Mouse (Mus musculus): ENCODE data around the gene Gm10322. TPM values are rescaled to one million over a fixed set of nuclear protein-coding genes. Genes with fewer than 3 reads are reported as not detected.

The Gm10322 gene
- total and polyA plus RNA-seq, 2 experiments from 2014 or later: not detected

DNA sequence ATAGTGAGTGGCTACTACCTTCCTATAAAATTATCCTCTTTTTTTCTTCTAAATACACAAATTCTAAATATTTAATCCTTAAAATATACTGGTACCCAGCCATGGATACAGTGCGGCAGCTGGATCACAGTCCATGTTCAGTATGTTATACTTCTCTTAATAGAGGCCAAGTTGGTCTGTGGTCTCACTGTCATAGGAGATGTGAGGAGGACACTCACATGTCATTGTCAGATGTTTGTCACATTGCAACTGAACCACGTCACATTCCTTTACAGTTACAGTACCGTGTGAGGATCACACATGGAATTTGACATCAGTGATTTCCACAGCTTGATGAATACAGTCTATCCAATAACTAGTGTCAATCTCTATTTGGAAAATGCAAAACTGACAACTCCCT lies 36.2 kb upstream of the Gm10322 start:
- ATAC-seq (ENCODE audit: insufficient read depth, low read depth): no peak
- H3K4me2 ChIP-seq (ENCODE audit: low read depth, low read length): no peak overlapping the region
- H3K36me3 ChIP-seq (replicated peaks; ENCODE audit: control insufficient read depth, insufficient read depth, low read length): 0 out of 2 replicates have a peak, but pooled peaks cover 6% of the 10 kb centered on the region
- no peak overlapping the region for H3K9ac ChIP-seq (replicated peaks; ENCODE audit: low read depth, low read length)
- no peaks in the 10 kb centered on the region for H3K27me3 ChIP-seq (ENCODE audit: control insufficient read depth, insufficient read depth, low read length)
- no peak for DNase-seq (ENCODE audit: low spot score)
- WGBS: 84% methylated on average over 3 of the region's 3 CpGs
- no peak overlapping the region for H3K27ac ChIP-seq (ENCODE audit: low read depth)
- TF ChIP-seq EP300 (IDR thresholded peaks at IDR 0.05; ENCODE audit: low read depth): no peak
- TF ChIP-seq CTCF (IDR thresholded peaks at IDR 0.05; ENCODE audit: low read depth): no peak
- H3K9me3 ChIP-seq (replicated peaks; ENCODE audit: control insufficient read depth, low read length): no peaks in the 10 kb centered on the region
- no peaks in the 10 kb centered on the region; the same call in 1 of the 2 replicates for H3K4me1 ChIP-seq (ENCODE audit: control insufficient read depth, insufficient read depth)
- no peak overlapping the region for H3K4me3 ChIP-seq (ENCODE audit: low read depth, low read length)

DNA sequence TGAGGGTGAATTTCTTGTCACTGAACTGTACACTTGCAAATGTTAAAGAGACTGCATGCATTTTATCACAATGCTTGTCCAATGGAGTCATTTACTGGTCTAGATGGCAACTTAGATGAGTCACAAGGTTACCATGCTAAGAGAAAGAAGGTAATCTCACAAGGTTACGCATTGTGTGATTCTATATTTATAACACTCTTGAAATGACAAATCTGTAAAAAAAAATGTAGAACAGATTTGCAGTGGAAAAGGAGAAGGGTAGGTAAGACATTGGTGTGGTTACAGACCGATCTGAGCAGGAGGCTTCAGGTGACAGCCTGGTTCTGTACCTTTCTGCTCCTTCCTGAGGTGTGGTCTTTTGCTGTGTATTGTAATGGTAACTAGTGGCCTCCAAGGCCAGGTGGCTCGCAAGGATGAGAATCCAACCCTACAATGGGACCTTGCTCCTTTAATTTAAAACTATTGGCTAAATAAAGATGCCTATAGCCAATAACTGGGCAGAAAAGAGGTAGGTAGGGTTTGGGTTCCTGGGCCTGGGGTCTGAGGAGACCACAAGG lies 35.2 kb upstream of the Gm10322 start:
- Histone ChIP-seq H3K9ac (replicated peaks; ENCODE audit: low read depth, low read length) (no peak overlapping the region), H3K27me3 (ENCODE audit: control insufficient read depth, insufficient read depth, low read length) (no peaks in the 10 kb centered on the region), H3K4me3 (ENCODE audit: low read depth, low read length) (no peak overlapping the region), H3K4me1 (ENCODE audit: control insufficient read depth, insufficient read depth) (no peaks in the 10 kb centered on the region; the same call in 1 of the 2 replicates), H3K27ac (ENCODE audit: low read depth) (no peak overlapping the region), H3K4me2 (ENCODE audit: low read depth, low read length) (no peak overlapping the region), H3K9me3 (replicated peaks; ENCODE audit: control insufficient read depth, low read length) (no peaks in the 10 kb centered on the region), H3K36me3 (replicated peaks; ENCODE audit: control insufficient read depth, insufficient read depth, low read length) (0 out of 2 replicates have a peak, but pooled peaks cover 6% of the 10 kb centered on the region)
- ATAC-seq (ENCODE audit: insufficient read depth, low read depth) (no peak), DNase-seq (ENCODE audit: low spot score) (no peak)
- WGBS: 88% methylated on average over 3 of the region's 3 CpGs
- TF ChIP-seq CTCF (IDR thresholded peaks at IDR 0.05; ENCODE audit: low read depth): no peak
- TF ChIP-seq EP300 (IDR thresholded peaks at IDR 0.05; ENCODE audit: low read depth): no peak

DNA sequence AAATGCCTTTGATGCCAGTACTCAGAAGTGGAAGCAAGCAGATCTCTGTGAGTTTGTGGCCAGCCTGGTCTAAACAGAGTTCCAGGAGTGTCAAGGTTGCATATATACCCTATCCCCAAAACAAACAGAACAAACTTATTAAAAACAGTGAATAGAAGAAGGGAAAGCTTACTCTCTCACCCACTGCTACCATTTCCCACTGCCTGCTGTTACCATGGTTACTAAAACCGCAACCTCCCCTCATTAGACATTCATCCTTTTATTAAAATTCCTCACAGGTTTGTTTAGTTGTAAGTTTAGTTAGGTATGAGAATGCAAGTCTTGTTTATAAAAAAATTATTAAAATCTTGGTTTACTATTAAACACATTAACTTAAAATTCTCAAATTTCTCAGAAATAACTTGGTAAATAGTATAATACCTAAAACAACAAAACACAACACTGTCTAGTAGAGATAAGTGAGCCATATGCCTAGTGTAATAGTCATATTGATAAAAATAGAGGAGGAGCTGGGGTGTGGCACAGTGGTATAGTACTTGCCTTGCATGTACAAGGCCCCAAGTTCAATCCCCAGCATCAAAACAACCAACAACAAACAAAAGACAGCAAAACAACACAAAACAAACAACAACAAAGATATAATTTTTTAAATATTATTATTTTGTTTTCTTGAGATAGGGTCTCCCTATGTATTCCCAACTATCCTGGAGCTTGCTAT lies 33.9 kb upstream of the Gm10322 start:
- ATAC-seq (ENCODE audit: insufficient read depth, low read depth): no peak
- Histone ChIP-seq H3K4me2 (ENCODE audit: low read depth, low read length) (no peak overlapping the region), H3K4me3 (ENCODE audit: low read depth, low read length) (no peak overlapping the region), H3K9ac (replicated peaks; ENCODE audit: low read depth, low read length) (no peak overlapping the region), H3K27me3 (ENCODE audit: control insufficient read depth, insufficient read depth, low read length) (no peaks in the 10 kb centered on the region), H3K4me1 (ENCODE audit: control insufficient read depth, insufficient read depth) (no peaks in the 10 kb centered on the region; the same call in 1 of the 2 replicates), H3K36me3 (replicated peaks; ENCODE audit: control insufficient read depth, insufficient read depth, low read length) (0 out of 2 replicates have a peak, but pooled peaks cover 6% of the 10 kb centered on the region), H3K9me3 (replicated peaks; ENCODE audit: control insufficient read depth, low read length) (no peaks in the 10 kb centered on the region), H3K27ac (ENCODE audit: low read depth) (no peak overlapping the region)
- WGBS: 97% methylated on average over 1 of the region's 1 CpGs
- DNase-seq (ENCODE audit: low spot score): no peak
- no peak for TF ChIP-seq EP300 (IDR thresholded peaks at IDR 0.05; ENCODE audit: low read depth)
- TF ChIP-seq CTCF (IDR thresholded peaks at IDR 0.05; ENCODE audit: low read depth): no peak

DNA sequence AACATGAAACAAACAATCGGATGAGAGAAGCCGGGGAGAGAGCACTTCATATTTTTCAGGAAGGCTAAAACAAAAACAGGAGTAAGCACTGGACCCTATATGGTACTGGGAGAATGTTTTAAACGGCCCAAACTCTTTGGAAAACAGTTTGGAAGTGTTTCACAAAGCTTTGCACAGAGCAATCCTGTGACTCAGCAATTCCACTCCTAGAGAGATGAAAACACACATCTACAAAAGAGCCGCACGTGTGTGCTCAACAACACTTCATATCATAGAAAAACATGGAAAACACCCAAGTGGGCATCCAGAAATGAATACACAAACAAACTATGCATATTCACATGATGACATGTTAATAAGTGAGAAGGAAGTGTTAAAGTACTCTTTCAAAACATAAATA lies 30.2 kb upstream of the Gm10322 start:
- DNase-seq (ENCODE audit: low spot score): no peak
- ATAC-seq (ENCODE audit: insufficient read depth, low read depth): no peak

DNA sequence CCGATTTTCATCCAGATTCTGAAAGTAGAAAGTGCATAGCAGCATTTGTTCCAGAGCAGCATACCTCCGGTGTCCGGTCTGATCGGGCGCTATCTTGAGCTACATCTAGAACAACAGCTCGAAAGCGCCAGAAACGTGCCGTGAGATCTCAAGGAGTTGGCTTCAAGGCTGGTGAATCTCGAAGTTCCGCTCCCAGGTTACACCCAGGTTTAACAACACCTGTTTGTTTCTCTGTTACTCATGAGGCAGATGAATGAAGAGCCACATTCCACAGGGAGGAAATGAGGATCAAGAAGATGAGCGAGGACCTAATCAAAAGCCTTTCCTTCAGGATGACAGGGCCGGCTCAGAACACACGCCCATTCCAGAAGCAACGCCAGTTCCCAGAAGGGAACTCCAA lies 29.0 kb upstream of the Gm10322 start:
- Histone ChIP-seq H3K4me2 (ENCODE audit: low read depth, low read length) (no peak overlapping the region), H3K4me3 (ENCODE audit: low read depth, low read length) (no peak overlapping the region), H3K4me1 (ENCODE audit: control insufficient read depth, insufficient read depth) (no peaks in the 10 kb centered on the region), H3K36me3 (replicated peaks; ENCODE audit: control insufficient read depth, insufficient read depth, low read length) (0 out of 2 replicates have a peak, but pooled peaks cover 6% of the 10 kb centered on the region), H3K9me3 (replicated peaks; ENCODE audit: control insufficient read depth, low read length) (no peaks in the 10 kb centered on the region), H3K27me3 (ENCODE audit: control insufficient read depth, insufficient read depth, low read length) (no peaks in the 10 kb centered on the region), H3K27ac (ENCODE audit: low read depth) (no peak overlapping the region), H3K9ac (replicated peaks; ENCODE audit: low read depth, low read length) (no peak overlapping the region)
- TF ChIP-seq EP300 (IDR thresholded peaks at IDR 0.05; ENCODE audit: low read depth) (no peak), CTCF (IDR thresholded peaks at IDR 0.05; ENCODE audit: low read depth) (no peak)
- WGBS: 85% methylated on average over 15 of the region's 15 CpGs
- no peak for DNase-seq (ENCODE audit: low spot score)
- no peak for ATAC-seq (ENCODE audit: insufficient read depth, low read depth)

More for the DNA sequence above, 30.2 kb upstream of the Gm10322 start:
- H3K9ac ChIP-seq (replicated peaks; ENCODE audit: low read depth, low read length): no peak overlapping the region
- H3K9me3 ChIP-seq (replicated peaks; ENCODE audit: control insufficient read depth, low read length): no peaks in the 10 kb centered on the region
- WGBS: 93% methylated on average over 5 of the region's 5 CpGs
- no peaks in the 10 kb centered on the region for H3K4me1 ChIP-seq (ENCODE audit: control insufficient read depth, insufficient read depth)
- H3K27me3 ChIP-seq (ENCODE audit: control insufficient read depth, insufficient read depth, low read length): no peaks in the 10 kb centered on the region
- no peak overlapping the region for H3K27ac ChIP-seq (ENCODE audit: low read depth)
- 0 out of 2 replicates have a peak, but pooled peaks cover 6% of the 10 kb centered on the region for H3K36me3 ChIP-seq (replicated peaks; ENCODE audit: control insufficient read depth, insufficient read depth, low read length)
- no peak overlapping the region for H3K4me3 ChIP-seq (ENCODE audit: low read depth, low read length)
- no peak overlapping the region for H3K4me2 ChIP-seq (ENCODE audit: low read depth, low read length)
- no peak for TF ChIP-seq CTCF (IDR thresholded peaks at IDR 0.05; ENCODE audit: low read depth)
- TF ChIP-seq EP300 (IDR thresholded peaks at IDR 0.05; ENCODE audit: low read depth): no peak
